Mouse (Mus musculus): ENCODE data around the gene Aspscr1.

The Aspscr1 gene

GRCm38 (mm10) chr11:120672687-120673593 is at the start of gene Aspscr1:
Gene Aspscr1, plus strand, starts transcription at chr11:120672973.
- peak; percentile 94 to 97 for DNase-seq

GRCm38 (mm10) chr11:120623961-120624679 is 48.7 kb upstream of the Aspscr1 start:
- peak; percentile 60 to 73 for DNase-seq

GRCm38 (mm10) chr11:120624680-120625111 is 48.1 kb upstream of the Aspscr1 start:
- peak; percentile 87 to 92 for DNase-seq

GRCm38 (mm10) chr11:120625152-120625775 is 47.5 kb upstream of the Aspscr1 start, which contains the start of gene Sirt7:
Gene Sirt7, minus strand, starts transcription at chr11:120625240.
- DNase-seq, result no peak

- peak in 1 of 2 experiments; percentile 16 for DNase-seq
Measured at GRCm38 (mm10) chr11:120626785-120627467, 45.8 kb upstream of the Aspscr1 start.

GRCm38 (mm10) chr11:120627468-120628300 is 45.1 kb upstream of the Aspscr1 start:
- DNase-seq, result peak in 1 of 2 experiments; percentile 32

GRCm38 (mm10) chr11:120628601-120629340 is 44.0 kb upstream of the Aspscr1 start:
- DNase-seq, result peak in 1 of 2 experiments; percentile 10

GRCm38 (mm10) chr11:120629341-120629730 is 43.4 kb upstream of the Aspscr1 start:
- DNase-seq, result peak in 1 of 2 experiments; percentile 37

- DNase-seq, result no peak
Measured at GRCm38 (mm10) chr11:120629911-120630310, 42.9 kb upstream of the Aspscr1 start.

- DNase-seq, result peak in 1 of 2 experiments; percentile 16
Measured at GRCm38 (mm10) chr11:120630401-120630871, 42.3 kb upstream of the Aspscr1 start.

GRCm38 (mm10) chr11:120630881-120631725 is 41.7 kb upstream of the Aspscr1 start:
- DNase-seq, result peak in 1 of 2 experiments; percentile 8

GRCm38 (mm10) chr11:120631726-120632448 is 40.9 kb upstream of the Aspscr1 start:
- no peak for DNase-seq

GRCm38 (mm10) chr11:120632559-120633519 is 39.9 kb upstream of the Aspscr1 start:
- peak; percentile 67 to 76 for DNase-seq

- DNase-seq, result peak; percentile 92 to 96
Measured at GRCm38 (mm10) chr11:120633520-120634343, 39.0 kb upstream of the Aspscr1 start, which contains the start of gene Mafg. Gene Mafg, minus strand, starts transcription at chr11:120633600.

GRCm38 (mm10) chr11:120634810-120635209 is 38.0 kb upstream of the Aspscr1 start:
- no peak for DNase-seq

GRCm38 (mm10) chr11:120641255-120641654 is 31.5 kb upstream of the Aspscr1 start:
- DNase-seq, result no peak
